Comparison of ENCODE assay signal across 14 mouse cellular contexts in the genomic region with DNA sequence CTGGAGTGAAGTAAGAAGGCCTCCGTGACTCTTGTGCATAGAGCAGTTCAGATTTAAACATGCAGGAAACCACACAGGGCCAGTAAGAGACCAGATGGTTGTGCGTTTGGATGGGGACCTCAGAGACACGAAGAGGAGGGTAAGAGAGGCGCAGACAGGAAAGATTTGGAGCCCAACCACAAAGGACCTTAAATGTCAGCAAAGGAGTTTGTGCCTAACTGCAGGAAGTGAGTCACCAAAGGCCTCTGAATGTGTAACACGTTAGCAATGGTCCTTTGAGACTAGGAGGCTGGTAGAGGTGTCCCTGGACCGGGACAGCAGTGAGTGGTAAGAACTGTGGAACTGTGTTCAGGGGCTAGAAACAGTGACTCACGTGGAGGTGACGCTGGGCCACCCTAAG. TPM values are rescaled to one million over a fixed set of nuclear protein-coding genes. Genes with fewer than 3 reads are reported as not detected.
DNase-seq lines count a peak whose midpoint lies in the region; ATAC-seq and TF ChIP-seq lines count a peak whose summit lies in the region.
"Had no signal": no experiment of that assay in that cellular context is flagged by ENCODE, and none has a peak within 500 bp of the region (broad histone marks: within the 10 kb centered on the region; RNA-seq: fewer than 3 reads in every experiment).

No protein-coding gene starts in this region.

- TF ChIP-seq POLR2A in spleen, adult 2 months (IDR thresholded peaks at IDR 0.05; ENCODE audit: low read depth, low read length), result no peak

- H3K27me3 ChIP-seq in spleen, adult 2 months (ENCODE audit: control insufficient read depth, insufficient read depth, low read length), result no peaks in the 10 kb centered on the region
- H3K27me3 ChIP-seq in hindbrain, embryonic 11.5 days (ENCODE audit: control insufficient read depth, insufficient read depth, low read length), result peaks cover 2% of the 10 kb centered on the region; the same call in 1 of the 2 replicates

- no peaks in the 10 kb centered on the region for H3K36me3 ChIP-seq in spleen, adult 2 months (ENCODE audit: control insufficient read depth, insufficient read depth, low read length)
- no peaks in the 10 kb centered on the region for H3K36me3 ChIP-seq in hindbrain, embryonic 11.5 days (ENCODE audit: control insufficient read depth, insufficient read depth, low read length)
- H3K36me3 ChIP-seq: liver, embryonic 12.5 days had no signal

- peak; percentile 36; the same call in 1 of the 2 replicates for ATAC-seq in monocyte, adult 5-6 weeks (replicated peaks; ENCODE audit: insufficient number of reproducible peaks, low FRiP score, low TSS enrichment, poor library complexity, severe bottlenecking)
- ATAC-seq in hindbrain, embryonic 11.5 days (ENCODE audit: low FRiP score), result no peak
- no peak for ATAC-seq in erythroblast, adult 5-6 weeks (replicated peaks; ENCODE audit: low FRiP score, poor library complexity, severe bottlenecking)
- ATAC-seq: liver, embryonic 12.5 days had no signal

- no peak overlapping the region for H3K9ac ChIP-seq in hindbrain, embryonic 11.5 days (ENCODE audit: low read depth, low read length)
- H3K9ac ChIP-seq: liver, embryonic 12.5 days had no signal

- no peak for DNase-seq in spleen, adult 2 months (ENCODE audit: low read depth in 1 of 2, low spot score in 2 of 2)
- no peak for DNase-seq in spleen, postnatal 36 days (ENCODE audit: low spot score in 2 of 2)
- DNase-seq in adrenal gland, postnatal 14 days, result peak; percentile 40
- no peak for DNase-seq in right cerebral cortex, postnatal 10 days (ENCODE audit: low spot score in 2 of 2)
- no peak for DNase-seq in hindbrain, embryonic 11.5 days (ENCODE audit: low spot score)
- DNase-seq in layer of hippocampus, adult 11-12 months (ENCODE audit: low spot score), result no peak
- DNase-seq: cerebellum, adult 11-12 months; embryo, embryonic 11 days; gastrocnemius, postnatal 36 days; kidney, postnatal 36 days; lung, postnatal 14 days had no signal

- H3K4me3 ChIP-seq in spleen, adult 2 months (ENCODE audit: extremely low read depth, insufficient read depth, insufficient read length), result no peak overlapping the region
- no peak overlapping the region for H3K4me3 ChIP-seq in hindbrain, embryonic 11.5 days (ENCODE audit: low read depth, low read length)
- H3K4me3 ChIP-seq: liver, embryonic 12.5 days had no signal

- no peak for TF ChIP-seq CTCF in spleen, adult 2 months (IDR thresholded peaks at IDR 0.05; ENCODE audit: extremely low read depth, insufficient read depth, insufficient read length, insufficient replicate concordance)

- H3K4me1 ChIP-seq in spleen, adult 2 months (ENCODE audit: control insufficient read depth, insufficient read depth, insufficient read length), result peaks cover 33% of the 10 kb centered on the region
- H3K4me1 ChIP-seq in hindbrain, embryonic 11.5 days (replicated peaks; ENCODE audit: control insufficient read depth, insufficient read depth, low read length), result peaks cover 4% of the 10 kb centered on the region; the same call in 1 of the 2 replicates

- no peak overlapping the region for H3K4me2 ChIP-seq in hindbrain, embryonic 11.5 days (replicated peaks; ENCODE audit: low read depth, low read length)
- H3K4me2 ChIP-seq: liver, embryonic 12.5 days had no signal

- H3K27ac ChIP-seq in spleen, adult 2 months (ENCODE audit: insufficient read depth, low read length), result peak overlapping the region; percentile 45
- H3K27ac ChIP-seq in hindbrain, embryonic 11.5 days (ENCODE audit: low read depth, low read length), result no peak overlapping the region
- H3K27ac ChIP-seq: liver, embryonic 12.5 days had no signal

- no peaks in the 10 kb centered on the region for H3K9me3 ChIP-seq in hindbrain, embryonic 11.5 days (ENCODE audit: control insufficient read depth, low read length)
- H3K9me3 ChIP-seq: liver, embryonic 12.5 days had no signal

- 16% methylated on average over 8 of the region's 8 CpGs for WGBS in spleen, adult 2 months
- WGBS in hindbrain, embryonic 11.5 days, result 82% methylated on average over 8 of the region's 8 CpGs

RNA-seq across cellular contexts. Expression of gene Rem2, which starts 5.5 kb away (rescaled TPM):
- polyA plus RNA-seq in spleen, adult 2 months (2012; rRNA removed), result 0.22 and 0.40 TPM in 2 replicates
- total RNA-seq in adrenal gland, postnatal 14 days (2021), result 0.75 and 0.93 TPM in 2 replicates
- 0.68 TPM in 1 of 3 replicates, not detected in the others for total RNA-seq in monocyte, adult 5-6 weeks (2017)
- 37.3 and 40.0 TPM in 2 replicates for polyA plus RNA-seq in hindbrain, embryonic 11.5 days (2014; fragmentation: Nextera tagmentation; extraction: Ambion mirVana)
- total RNA-seq in erythroblast, adult 5-6 weeks (2015; ENCODE audit: low replicate concordance), result not detected in 2 replicates
- total RNA-seq in erythroblast, adult 5-6 weeks (2017; ENCODE audit: low replicate concordance), result not detected in 2 replicates
- total RNA-seq: gastrocnemius, postnatal 36 days had no signal

RNA-seq across cellular contexts. Expression of gene Lrp10, which starts 17.5 kb away (rescaled TPM):
- 154 and 206 TPM in 2 replicates for polyA plus RNA-seq in spleen, adult 2 months (2012; rRNA removed)
- 92.0 and 92.5 TPM in 2 replicates for total RNA-seq in adrenal gland, postnatal 14 days (2021)
- total RNA-seq in monocyte, adult 5-6 weeks (2017), result 49.1 to 94.7 TPM (median 53.7 TPM) in 3 replicates
- 19.7 and 19.9 TPM in 2 replicates for polyA plus RNA-seq in hindbrain, embryonic 11.5 days (2014; fragmentation: Nextera tagmentation; extraction: Ambion mirVana)
- total RNA-seq in erythroblast, adult 5-6 weeks (2015; ENCODE audit: low replicate concordance), result 6.7 and 10.9 TPM in 2 replicates
- 12.2 and 13.9 TPM in 2 replicates for total RNA-seq in erythroblast, adult 5-6 weeks (2017; ENCODE audit: low replicate concordance)

RNA-seq across cellular contexts. Expression of gene Prmt5, which starts 35.9 kb away (rescaled TPM):
- 18.2 and 26.6 TPM in 2 replicates for polyA plus RNA-seq in spleen, adult 2 months (2012; rRNA removed)
- total RNA-seq in adrenal gland, postnatal 14 days (2021), result 42.4 and 49.8 TPM in 2 replicates
- total RNA-seq in monocyte, adult 5-6 weeks (2017), result 16.6 to 25.4 TPM (median 16.8 TPM) in 3 replicates
- polyA plus RNA-seq in hindbrain, embryonic 11.5 days (2014; fragmentation: Nextera tagmentation; extraction: Ambion mirVana), result 115 and 120 TPM in 2 replicates
- 6.9 and 12.3 TPM in 2 replicates for total RNA-seq in erythroblast, adult 5-6 weeks (2015; ENCODE audit: low replicate concordance)
- 5.2 and 9.5 TPM in 2 replicates for total RNA-seq in erythroblast, adult 5-6 weeks (2017; ENCODE audit: low replicate concordance)

RNA-seq across cellular contexts. Expression of gene Mmp14, which starts 50.0 kb away (rescaled TPM):
- 42.0 and 63.2 TPM in 2 replicates for polyA plus RNA-seq in spleen, adult 2 months (2012; rRNA removed)
- 77.7 and 101 TPM in 2 replicates for total RNA-seq in adrenal gland, postnatal 14 days (2021)
- total RNA-seq in monocyte, adult 5-6 weeks (2017), result 0.78 to 0.96 TPM in 2 of 3 replicates, not detected in the other
- 71.2 and 73.1 TPM in 2 replicates for polyA plus RNA-seq in hindbrain, embryonic 11.5 days (2014; fragmentation: Nextera tagmentation; extraction: Ambion mirVana)
- total RNA-seq in erythroblast, adult 5-6 weeks (2015; ENCODE audit: low replicate concordance), result 0.84 and 3.5 TPM in 2 replicates
- total RNA-seq in erythroblast, adult 5-6 weeks (2017; ENCODE audit: low replicate concordance), result 1.7 and 2.0 TPM in 2 replicates

RNA-seq across cellular contexts. Expression of gene Mrpl52, which starts 54.7 kb away (rescaled TPM):
- polyA plus RNA-seq in spleen, adult 2 months (2012; rRNA removed), result 221 and 393 TPM in 2 replicates
- 186 TPM in 2 replicates for total RNA-seq in adrenal gland, postnatal 14 days (2021)
- total RNA-seq in monocyte, adult 5-6 weeks (2017), result 49.3 to 72.4 TPM (median 52.8 TPM) in 3 replicates
- polyA plus RNA-seq in hindbrain, embryonic 11.5 days (2014; fragmentation: Nextera tagmentation; extraction: Ambion mirVana), result 206 and 231 TPM in 2 replicates
- total RNA-seq in erythroblast, adult 5-6 weeks (2015; ENCODE audit: low replicate concordance), result 36.8 and 40.3 TPM in 2 replicates
- total RNA-seq in erythroblast, adult 5-6 weeks (2017; ENCODE audit: low replicate concordance), result 18.0 and 27.6 TPM in 2 replicates
